Mouse (Mus musculus) E14TG2a.4 (cell line): ENCODE measurements around the gene Tert.

Experiments
- H3K27me3 ChIP-seq: 2 replicates; pipeline ENCODE4 v1.6.1; 2014; ENCODE audit warnings: low read length, control low read depth; ENCODE audit not compliant: insufficient read depth
- H3K36me3 ChIP-seq: 2 replicates; pipeline ENCODE4 v1.6.1; 2014; ENCODE audit warnings: low read length, control low read depth; ENCODE audit not compliant: insufficient read depth
- H3K4me1 ChIP-seq: replicated peaks from 2 replicates; pipeline ENCODE4 v1.6.1; 2014; ENCODE audit warnings: low read depth, low read length, control low read depth
- H3K4me3 ChIP-seq: replicated peaks from 2 replicates; pipeline ENCODE4 v1.5.1; 2014; ENCODE audit warnings: mild to moderate bottlenecking, low read length
- H3K9me3 ChIP-seq: 2 replicates; pipeline ENCODE4 v1.6.1; 2014; ENCODE audit warnings: low read length, control low read depth
- CTCF ChIP-seq: conservative IDR thresholded peaks from 2 replicates; pipeline ENCODE4 v1.5.1; 2014; ENCODE audit warnings: low read length
- NANOG ChIP-seq: IDR thresholded peaks from 2 replicates; pipeline ENCODE4 v1.6.1; 2014; ENCODE audit warnings: borderline replicate concordance, low read length, mixed read lengths
- POU5F1 ChIP-seq: IDR thresholded peaks from 2 replicates; pipeline ENCODE4 v1.6.1; 2014; ENCODE audit warnings: low read length, borderline replicate concordance

Gene Tert

DNA sequence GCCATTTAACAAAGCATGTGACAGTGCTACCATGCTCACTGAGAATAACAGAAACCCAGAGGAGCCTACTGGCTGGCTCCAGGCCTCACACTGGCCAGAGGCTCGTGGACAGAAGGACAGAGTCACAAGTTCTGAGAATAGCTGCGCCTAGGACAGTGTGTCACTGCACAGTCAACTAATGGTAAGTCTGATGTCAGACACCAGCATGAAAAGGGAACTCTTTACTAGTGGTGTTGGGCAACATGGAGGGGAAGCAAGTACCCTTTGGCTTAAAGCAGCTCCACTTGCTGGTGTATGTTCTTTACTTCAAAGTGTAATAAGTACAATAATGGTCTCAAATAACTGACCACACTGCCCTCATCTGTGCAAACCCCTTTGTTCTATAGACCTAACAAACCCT, 66.6 kb downstream of the Tert start:
- no peak overlapping the region for H3K4me3 ChIP-seq
- H3K36me3 ChIP-seq = no peaks in the 10 kb centered on the region
- H3K27me3 ChIP-seq = peaks cover 4% of the 10 kb centered on the region; the same call in 1 of the 2 replicates
- H3K9me3 ChIP-seq = no peaks in the 10 kb centered on the region
- TF ChIP-seq CTCF = no peak
- H3K4me1 ChIP-seq = 0 out of 2 replicates have a peak, but pooled peaks cover 3% of the 10 kb centered on the region

GRCm38 (mm10) chr13:73694972-73695371, 68.3 kb downstream of the Tert start:
- no peak for TF ChIP-seq POU5F1
- no peak for TF ChIP-seq CTCF
- TF ChIP-seq NANOG = no peak
- H3K9me3 ChIP-seq = no peaks in the 10 kb centered on the region
- H3K4me1 ChIP-seq = 0 out of 2 replicates have a peak, but pooled peaks cover 3% of the 10 kb centered on the region
- no peaks in the 10 kb centered on the region for H3K36me3 ChIP-seq
- H3K4me3 ChIP-seq = no peak overlapping the region
- H3K27me3 ChIP-seq = peaks cover 4% of the 10 kb centered on the region

DNA sequence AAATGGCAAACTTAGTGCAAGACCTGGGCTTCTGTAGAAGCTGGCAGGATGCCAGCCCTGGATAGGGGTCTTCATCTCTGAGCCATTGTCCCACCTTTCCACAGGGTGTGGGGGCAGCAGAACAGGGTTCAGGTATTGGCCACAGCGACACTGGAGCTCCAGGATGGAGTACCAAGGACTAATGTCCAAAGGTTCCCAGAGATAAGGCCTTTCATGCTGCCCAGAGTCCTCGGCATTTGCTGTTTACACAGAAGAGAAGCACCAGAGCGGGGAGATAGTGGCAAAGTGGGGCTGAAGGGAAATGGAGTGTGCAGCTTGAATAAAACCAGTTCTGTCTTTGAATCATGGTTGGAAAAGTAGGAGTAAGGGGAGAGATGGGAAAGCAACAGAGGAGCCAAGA, 69.8 kb downstream of the Tert start:
- Histone ChIP-seq H3K36me3 (no peaks in the 10 kb centered on the region), H3K4me3 (no peak overlapping the region), H3K4me1 (0 out of 2 replicates have a peak, but pooled peaks cover 3% of the 10 kb centered on the region), H3K27me3 (peaks cover 4% of the 10 kb centered on the region), H3K9me3 (no peaks in the 10 kb centered on the region)
- no peak for TF ChIP-seq CTCF
- no peak for TF ChIP-seq NANOG
- no peak for TF ChIP-seq POU5F1
